Mouse (Mus musculus) CH12.LX (cell line): ENCODE results near the gene Recql. TPM values are rescaled to one million over a fixed set of nuclear protein-coding genes. Genes with fewer than 3 reads are reported as not detected.

Experiments used
- DNase-seq: peaks from one replicate; pipeline ENCODE4 v3.0.0-alpha.2; 2013; ENCODE audit errors: extremely low read depth
- H3K27ac ChIP-seq: 2 replicates; pipeline ENCODE4 v1.5.1; 2012; ENCODE audit warnings: low read depth, mild to moderate bottlenecking, control low read depth, moderate library complexity; ENCODE audit not compliant: insufficient read depth
- H3K27me3 ChIP-seq: replicated peaks from 2 replicates; pipeline ENCODE3; 2012; ENCODE audit warnings: inconsistent platforms
- H3K36me3 ChIP-seq, 2 experiments: replicated peaks in 1 of 2; 2 replicates each; pipeline versions ENCODE3 to v1.6.1; 2012; ENCODE audit warnings: inconsistent platforms in 1 of 2, low read length in 1 of 2, mild to moderate bottlenecking in 1 of 2, mixed read lengths in 1 of 2, moderate library complexity in 1 of 2; ENCODE audit not compliant: control insufficient read depth in 1 of 2, insufficient read depth in 1 of 2
- H3K4me1 ChIP-seq, 2 experiments: 2 replicates each; pipeline ENCODE4 v1.6.1; 2012; ENCODE audit warnings: inconsistent platforms in 1 of 2, moderate library complexity in 1 of 2; ENCODE audit not compliant: insufficient read depth in 2 of 2, control insufficient read depth in 1 of 2
- H3K4me2 ChIP-seq: 2 replicates; pipeline ENCODE4 v1.6.1; 2012; ENCODE audit warnings: low read depth, mild to moderate bottlenecking, control low read depth; ENCODE audit not compliant: poor library complexity, insufficient read depth, severe bottlenecking
- H3K4me3 ChIP-seq, 3 experiments: fragments of 150-350 bp in 1 of 3; sonication (generic) in 1 of 3; replicated peaks in 1 of 3; 2 replicates each; pipeline versions ENCODE3 to v1.5.1; 2011 to 2012; ENCODE audit warnings: low read depth in 2 of 3, low read length in 2 of 3, mild to moderate bottlenecking in 2 of 3, moderate library complexity in 2 of 3, control low read depth in 1 of 3, improper control_type of control experiment in 1 of 3, inconsistent platforms in 1 of 3, mixed read lengths in 1 of 3; ENCODE audit not compliant: poor library complexity in 1 of 3
- H3K79me2 ChIP-seq: replicated peaks from 2 replicates; pipeline ENCODE4 v1.6.1; 2012; ENCODE audit warnings: mild to moderate bottlenecking, moderate library complexity; ENCODE audit not compliant: control insufficient read depth, poor library complexity, insufficient read depth, severe bottlenecking; ENCODE audit errors: extremely low read depth
- H3K9ac ChIP-seq: 2 replicates; pipeline ENCODE4 v1.6.1; 2012; ENCODE audit warnings: low read depth, mild to moderate bottlenecking, control low read depth, moderate library complexity; ENCODE audit not compliant: insufficient read depth
- H3K9me3 ChIP-seq: replicated peaks from 2 replicates; pipeline ENCODE3; 2012; ENCODE audit warnings: low read length, inconsistent platforms, mixed read lengths
- BHLHE40 ChIP-seq: IDR thresholded peaks from 2 replicates; pipeline ENCODE4 v1.6.1; 2011; ENCODE audit warnings: mild to moderate bottlenecking, low read depth, low read length, improper control_type of control experiment
- CHD1 ChIP-seq: IDR thresholded peaks from 2 replicates; pipeline ENCODE4 v1.6.1; 2012; ENCODE audit warnings: low read depth, low read length, improper control_type of control experiment, inconsistent platforms
- ELF1 ChIP-seq: IDR thresholded peaks from 2 replicates; pipeline ENCODE4 v1.6.1; 2014; ENCODE audit warnings: low read depth, mild to moderate bottlenecking, inconsistent platforms, low read length, improper control_type of control experiment
- EP300 ChIP-seq: IDR thresholded peaks from 2 replicates; pipeline ENCODE4 v1.6.1; 2011; ENCODE audit warnings: low read length, improper control_type of control experiment
- GABPA ChIP-seq: IDR thresholded peaks from 2 replicates; pipeline ENCODE4 v1.6.1; 2012; ENCODE audit warnings: low read depth, low read length, improper control_type of control experiment, inconsistent platforms; ENCODE audit not compliant: insufficient replicate concordance
- JUND ChIP-seq: conservative IDR thresholded peaks from 2 replicates; pipeline ENCODE4 v1.6.1; 2011; ENCODE audit warnings: low read depth, low read length, improper control_type of control experiment
- KAT2A ChIP-seq: IDR thresholded peaks from 2 replicates; pipeline ENCODE4 v1.6.1; 2012; ENCODE audit warnings: low read length, improper control_type of control experiment, inconsistent platforms; ENCODE audit not compliant: insufficient replicate concordance
- MAFK ChIP-seq: IDR thresholded peaks from 2 replicates; pipeline ENCODE4 v1.6.1; 2011; ENCODE audit warnings: low read length, improper control_type of control experiment; ENCODE audit not compliant: insufficient replicate concordance
- MAX ChIP-seq: IDR thresholded peaks from 2 replicates; pipeline ENCODE4 v1.6.1; 2011; ENCODE audit warnings: low read length, improper control_type of control experiment
- MAZ ChIP-seq: IDR thresholded peaks from 2 replicates; pipeline ENCODE4 v1.6.1; 2012; ENCODE audit warnings: low read depth, mild to moderate bottlenecking, inconsistent platforms, low read length, improper control_type of control experiment, moderate library complexity
- MXI1 ChIP-seq: IDR thresholded peaks from 2 replicates; pipeline ENCODE4 v1.6.1; 2011; ENCODE audit warnings: mild to moderate bottlenecking, low read depth, low read length, improper control_type of control experiment
- NELFE ChIP-seq: IDR thresholded peaks from 2 replicates; pipeline ENCODE4 v1.6.1; 2011; ENCODE audit warnings: low read depth, low read length, improper control_type of control experiment
- NRF1 ChIP-seq: IDR thresholded peaks from 2 replicates; pipeline ENCODE4 v1.6.1; 2014; ENCODE audit warnings: low read depth, mild to moderate bottlenecking, inconsistent platforms, low read length, improper control_type of control experiment, moderate library complexity
- POLR2A ChIP-seq: IDR thresholded peaks from 2 replicates; pipeline ENCODE4 v1.6.1; 2011; ENCODE audit warnings: low read depth, mild to moderate bottlenecking, improper control_type of control experiment, low read length
- POLR2AphosphoS2 ChIP-seq: IDR thresholded peaks from 2 replicates; pipeline ENCODE4 v1.6.1; 2011; ENCODE audit warnings: low read depth, low read length, improper control_type of control experiment
- RAD21 ChIP-seq: IDR thresholded peaks from 2 replicates; pipeline ENCODE4 v1.6.1; 2011; ENCODE audit warnings: low read depth, mild to moderate bottlenecking, low read length, improper control_type of control experiment, moderate library complexity
- SMC3 ChIP-seq: IDR thresholded peaks from 2 replicates; pipeline ENCODE4 v1.6.1; 2011; ENCODE audit warnings: low read depth, low read length, improper control_type of control experiment
- TBP ChIP-seq: conservative IDR thresholded peaks from 2 replicates; pipeline ENCODE4 v1.6.1; 2011; ENCODE audit warnings: low read depth, low read length, improper control_type of control experiment
- USF1 ChIP-seq: IDR thresholded peaks from 2 replicates; pipeline ENCODE4 v1.6.1; 2014; ENCODE audit warnings: low read depth, mild to moderate bottlenecking, inconsistent platforms, low read length, improper control_type of control experiment
- ZKSCAN1 ChIP-seq: IDR thresholded peaks from 2 replicates; pipeline ENCODE4 v1.6.1; 2012; ENCODE audit warnings: low read depth, inconsistent platforms, low read length, improper control_type of control experiment, borderline replicate concordance
- ZMIZ1 ChIP-seq: IDR thresholded peaks from 2 replicates; pipeline ENCODE4 v1.6.1; 2012; ENCODE audit warnings: low read depth, mild to moderate bottlenecking, inconsistent platforms, low read length, improper control_type of control experiment
- dilution Hi-C: fragments of 300-500 bp; cut with MboI; formaldehyde crosslinking; loops from 2 replicates; pipeline ENCODE4 v1.14.3; 2020; ENCODE audit warnings: low sequenced_read_pairs; ENCODE audit not compliant: extremely low pct_unique_long_range_greater_than_20kb, extremely low pct_ligation_motif_present
- in situ Hi-C: fragments of 300-500 bp; cut with MboI; formaldehyde crosslinking; loops from 3 replicates; pipeline ENCODE4 v1.14.3; 2019; ENCODE audit warnings: low sequenced_read_pairs, low pct_ligation_motif_present, low pct_unique_long_range_greater_than_20kb, mixed read lengths
- polyA plus RNA-seq: library from polyadenylated mRNA; unstranded; fragments of >175 nt; gene quantifications from 2 replicates; pipeline ENCODE4 v1.2.1, GENCODE M21; 2012; ENCODE audit warnings: low read depth; ENCODE audit not compliant: insufficient read length
- total RNA-seq, 2 experiments: library from RNA; depleted of rRNA; stranded (reverse); fragments of 300-350 nt in 1 of 2; fragments of >200 nt in 1 of 2; gene quantifications; 2 replicates each; pipeline ENCODE4 v1.2.3; 2012 to 2014

The Recql gene
- total and polyA plus RNA-seq, 3 experiments, result 24.9 to 45.4 (median 44.6) TPM

DNA sequence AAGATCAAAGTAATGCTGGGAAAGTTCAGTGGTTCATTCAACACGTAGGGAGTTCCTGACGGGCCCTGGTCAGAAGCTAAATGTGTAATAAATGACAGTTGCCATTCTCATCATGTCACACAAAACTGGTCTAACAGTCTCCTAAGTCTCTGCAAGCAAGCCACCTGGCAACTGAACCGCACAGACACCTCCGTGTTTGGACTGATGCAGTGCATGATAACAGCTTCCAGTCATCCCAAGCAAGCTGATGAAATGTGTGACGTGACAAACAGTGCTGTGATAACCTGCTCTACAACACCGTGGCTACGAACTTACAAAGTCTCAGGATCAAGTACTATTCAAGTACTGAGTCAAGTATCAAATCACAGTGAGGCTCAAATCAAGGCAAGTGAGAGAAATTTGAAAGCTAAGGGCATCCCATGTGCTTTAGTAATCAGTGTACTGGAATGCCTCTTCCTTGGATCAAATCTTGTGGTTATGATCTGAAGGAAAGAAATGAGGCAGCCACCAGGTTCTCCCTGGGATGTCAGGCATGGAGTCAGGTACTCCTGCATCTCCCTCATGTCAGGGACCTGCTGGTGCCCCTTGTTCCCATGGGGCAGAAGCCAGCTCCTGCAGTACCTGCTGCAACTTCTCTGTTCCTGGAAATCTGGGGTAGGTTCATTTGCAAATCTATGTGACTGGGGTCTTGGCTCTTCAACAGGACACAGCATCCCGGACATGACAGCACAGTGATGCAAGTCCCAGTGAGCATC is 8.1 kb downstream of the Recql start:
- in situ Hi-C loops, result no loop called here
- no peak overlapping the region for H3K4me3 ChIP-seq
- no peaks in the 10 kb centered on the region for H3K27me3 ChIP-seq
- peaks cover 3% of the 10 kb centered on the region for H3K79me2 ChIP-seq
- dilution Hi-C loops, result no loop called here
- no peak for DNase-seq
- no peaks in the 10 kb centered on the region for H3K9me3 ChIP-seq
- H3K4me2 ChIP-seq, result no peak overlapping the region
- H3K27ac ChIP-seq, result no peak overlapping the region
- peaks cover 44 to 89% of the 10 kb centered on the region in 2 experiments for H3K36me3 ChIP-seq
- H3K9ac ChIP-seq, result no peak overlapping the region
- no peaks in the 10 kb centered on the region for H3K4me1 ChIP-seq
- TF ChIP-seq USF1, result no peak
- TF ChIP-seq POLR2AphosphoS2, result no peak
- TF ChIP-seq MAX, result no peak
- no peak for TF ChIP-seq NELFE
- no peak for TF ChIP-seq MAFK
- TF ChIP-seq MXI1, result no peak
- TF ChIP-seq TBP, result no peak

DNA sequence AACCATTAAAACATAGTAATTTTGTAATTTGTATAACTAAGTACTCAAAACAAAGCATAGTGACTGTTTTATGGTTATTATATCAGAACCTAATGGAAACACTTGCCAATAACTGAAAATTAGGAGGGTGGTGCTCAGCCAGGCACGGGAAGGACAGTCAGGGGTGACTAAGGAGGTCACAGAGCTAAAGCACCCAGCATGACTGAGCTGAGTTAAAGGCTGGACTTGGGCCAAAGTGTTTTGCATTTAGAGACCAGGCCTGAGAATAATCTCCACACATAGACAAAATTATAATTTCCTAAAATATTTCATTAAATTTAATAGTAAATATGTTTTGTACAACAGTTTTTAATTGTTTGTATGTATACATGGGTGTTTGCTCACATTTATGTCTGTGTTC is 9.8 kb downstream of the Recql start:
- no peaks in the 10 kb centered on the region for H3K79me2 ChIP-seq
- in situ Hi-C loops, result no loop called here
- no peaks in the 10 kb centered on the region for H3K9me3 ChIP-seq
- H3K9ac ChIP-seq, result no peak overlapping the region
- no peak for DNase-seq
- dilution Hi-C loops, result no loop called here
- TF ChIP-seq BHLHE40 (no peak), MXI1 (no peak), ZMIZ1 (no peak), MAFK (no peak), JUND (no peak), ELF1 (no peak), RAD21 (no peak), POLR2AphosphoS2 (no peak), CHD1 (no peak), SMC3 (no peak), NRF1 (no peak), MAZ (no peak), POLR2A (no peak), EP300 (no peak), KAT2A (no peak), ZKSCAN1 (no peak), GABPA (no peak)
- no peak overlapping the region for H3K4me3 ChIP-seq
- H3K36me3 ChIP-seq, result peaks cover 55 to 91% of the 10 kb centered on the region in 2 experiments
- H3K27ac ChIP-seq, result no peak overlapping the region
- H3K4me2 ChIP-seq, result no peak overlapping the region
- H3K27me3 ChIP-seq, result no peaks in the 10 kb centered on the region
- no peaks in the 10 kb centered on the region for H3K4me1 ChIP-seq
